Mouse (Mus musculus) E14TG2a.4 (cell line): ENCODE data around the gene Fam155a.

Experiments
- H3K27me3 ChIP-seq: 2 replicates; pipeline ENCODE4 v1.6.1; 2014; ENCODE audit warnings: low read length, control low read depth; ENCODE audit not compliant: insufficient read depth
- H3K36me3 ChIP-seq: 2 replicates; pipeline ENCODE4 v1.6.1; 2014; ENCODE audit warnings: low read length, control low read depth; ENCODE audit not compliant: insufficient read depth
- H3K4me1 ChIP-seq: replicated peaks from 2 replicates; pipeline ENCODE4 v1.6.1; 2014; ENCODE audit warnings: low read depth, low read length, control low read depth
- H3K4me3 ChIP-seq: replicated peaks from 2 replicates; pipeline ENCODE4 v1.5.1; 2014; ENCODE audit warnings: mild to moderate bottlenecking, low read length
- H3K9me3 ChIP-seq: 2 replicates; pipeline ENCODE4 v1.6.1; 2014; ENCODE audit warnings: low read length, control low read depth
- CTCF ChIP-seq: conservative IDR thresholded peaks from 2 replicates; pipeline ENCODE4 v1.5.1; 2014; ENCODE audit warnings: low read length
- NANOG ChIP-seq: IDR thresholded peaks from 2 replicates; pipeline ENCODE4 v1.6.1; 2014; ENCODE audit warnings: borderline replicate concordance, low read length, mixed read lengths
- POU5F1 ChIP-seq: IDR thresholded peaks from 2 replicates; pipeline ENCODE4 v1.6.1; 2014; ENCODE audit warnings: low read length, borderline replicate concordance

Gene Fam155a

GRCm38 (mm10) chr8:9342998-9343397 lies 428.0 kb downstream of the Fam155a start:
- Histone ChIP-seq H3K27me3 (no peaks in the 10 kb centered on the region), H3K4me3 (no peak overlapping the region), H3K4me1 (peaks cover 43% of the 10 kb centered on the region), H3K36me3 (no peaks in the 10 kb centered on the region), H3K9me3 (no peaks in the 10 kb centered on the region)
- TF ChIP-seq NANOG, result no peak
- TF ChIP-seq POU5F1, result no peak
- no peak for TF ChIP-seq CTCF

GRCm38 (mm10) chr8:9342593-9342992 lies 428.4 kb downstream of the Fam155a start:
- H3K4me3 ChIP-seq, result no peak overlapping the region
- H3K9me3 ChIP-seq, result peaks cover 3% of the 10 kb centered on the region
- TF ChIP-seq NANOG, result no peak
- no peak for TF ChIP-seq POU5F1
- TF ChIP-seq CTCF, result no peak
- no peaks in the 10 kb centered on the region for H3K27me3 ChIP-seq
- H3K36me3 ChIP-seq, result no peaks in the 10 kb centered on the region
- H3K4me1 ChIP-seq, result peaks cover 39% of the 10 kb centered on the region

GRCm38 (mm10) chr8:9337905-9338304 lies 433.1 kb downstream of the Fam155a start:
- no peak overlapping the region for H3K4me3 ChIP-seq
- H3K36me3 ChIP-seq, result no peaks in the 10 kb centered on the region
- no peak for TF ChIP-seq POU5F1
- no peak for TF ChIP-seq NANOG
- no peak for TF ChIP-seq CTCF
- H3K27me3 ChIP-seq, result 0 out of 2 replicates have a peak, but pooled peaks cover 4% of the 10 kb centered on the region
- H3K4me1 ChIP-seq, result peaks cover 24% of the 10 kb centered on the region
- H3K9me3 ChIP-seq, result peaks cover 10% of the 10 kb centered on the region

- peaks cover 19% of the 10 kb centered on the region for H3K9me3 ChIP-seq
- H3K36me3 ChIP-seq, result no peaks in the 10 kb centered on the region
- 0 out of 2 replicates have a peak, but pooled peaks cover 4% of the 10 kb centered on the region for H3K27me3 ChIP-seq
- TF ChIP-seq CTCF, result no peak
- TF ChIP-seq NANOG, result no peak
- TF ChIP-seq POU5F1, result no peak
- H3K4me1 ChIP-seq, result peaks cover 6% of the 10 kb centered on the region
- no peak overlapping the region for H3K4me3 ChIP-seq
Measured at GRCm38 (mm10) chr8:9335933-9336303, 435.0 kb downstream of the Fam155a start.

GRCm38 (mm10) chr8:9335285-9335932 lies 435.6 kb downstream of the Fam155a start:
- Histone ChIP-seq H3K4me3 (no peak overlapping the region), H3K36me3 (no peaks in the 10 kb centered on the region), H3K4me1 (peaks cover 5% of the 10 kb centered on the region), H3K9me3 (peaks cover 19% of the 10 kb centered on the region), H3K27me3 (0 out of 2 replicates have a peak, but pooled peaks cover 4% of the 10 kb centered on the region)
- no peak for TF ChIP-seq POU5F1
- no peak for TF ChIP-seq CTCF
- no peak for TF ChIP-seq NANOG

GRCm38 (mm10) chr8:9332766-9333165 lies 438.2 kb downstream of the Fam155a start:
- Histone ChIP-seq H3K36me3 (no peaks in the 10 kb centered on the region), H3K9me3 (peaks cover 17% of the 10 kb centered on the region)

GRCm38 (mm10) chr8:9309456-9309855 lies 461.5 kb downstream of the Fam155a start:
- no peak for TF ChIP-seq CTCF
- no peak for TF ChIP-seq POU5F1
- TF ChIP-seq NANOG, result no peak
- Histone ChIP-seq H3K27me3 (no peaks in the 10 kb centered on the region), H3K4me1 (no peaks in the 10 kb centered on the region)

More at GRCm38 (mm10) chr8:9332766-9333165, 438.2 kb downstream of the Fam155a start:
- peaks cover 6% of the 10 kb centered on the region; the same call in 1 of the 2 replicates for H3K27me3 ChIP-seq
- H3K4me3 ChIP-seq, result no peak overlapping the region
- no peaks in the 10 kb centered on the region for H3K4me1 ChIP-seq
- TF ChIP-seq POU5F1 (no peak), NANOG (no peak), CTCF (no peak)

GRCm38 (mm10) chr8:9303526-9304135 lies 467.3 kb downstream of the Fam155a start:
- TF ChIP-seq CTCF (no peak), POU5F1 (no peak), NANOG (no peak)
- H3K27me3 ChIP-seq, result no peaks in the 10 kb centered on the region
- no peaks in the 10 kb centered on the region for H3K36me3 ChIP-seq
- no peaks in the 10 kb centered on the region for H3K4me1 ChIP-seq
- H3K9me3 ChIP-seq, result no peaks in the 10 kb centered on the region
- H3K4me3 ChIP-seq, result no peak overlapping the region

More at GRCm38 (mm10) chr8:9309456-9309855, 461.5 kb downstream of the Fam155a start:
- H3K4me3 ChIP-seq, result no peak overlapping the region
- H3K36me3 ChIP-seq, result no peaks in the 10 kb centered on the region
- H3K9me3 ChIP-seq, result 0 out of 2 replicates have a peak, but pooled peaks cover 8% of the 10 kb centered on the region
